Mouse (Mus musculus) right cerebral cortex, postnatal 36 days (tissue): ENCODE data around the gene Ifna1.

Experiments
- DNase-seq, 2 experiments: peaks; one replicate each; pipeline ENCODE4 v3.0.0; 2022; ENCODE audit warnings: low spot score in 2 of 2, mixed read lengths in 1 of 2

The Ifna1 gene

GRCm38 (mm10) chr4:88872691-88873090, 22.8 kb downstream of the Ifna1 start:
- DNase-seq: no peak

DNA sequence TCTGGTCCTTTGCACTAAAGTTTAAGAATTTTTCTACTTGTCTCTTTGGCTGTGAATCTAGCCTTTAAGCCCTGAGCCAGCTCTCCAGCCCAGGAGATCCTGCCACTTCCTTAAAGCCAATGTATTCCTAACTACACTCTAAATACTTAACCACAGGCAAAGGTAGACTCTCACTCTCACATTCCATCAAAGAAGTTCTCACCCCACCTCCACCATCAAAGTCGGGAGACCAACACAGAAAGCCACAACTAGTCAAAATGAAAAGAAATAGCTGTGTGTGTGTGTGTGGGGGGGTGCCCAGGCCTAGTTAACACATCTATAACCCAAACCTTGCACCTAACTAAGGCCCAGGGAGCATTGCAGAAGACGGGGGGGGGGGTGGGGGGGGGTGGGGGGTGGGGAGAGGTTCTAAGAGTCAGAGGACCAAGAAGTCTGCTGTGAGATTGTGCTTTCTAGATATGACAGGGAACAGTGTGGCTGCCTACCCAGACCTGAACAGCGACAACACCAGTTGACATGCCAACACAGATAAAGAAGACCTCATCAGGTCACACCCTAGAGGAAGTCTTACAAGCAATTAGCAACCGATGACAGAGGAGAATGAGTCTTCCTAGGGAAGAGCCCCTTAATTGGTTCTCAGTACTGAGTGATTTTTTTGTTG, 25.7 kb downstream of the Ifna1 start:
- DNase-seq: no peak

DNA sequence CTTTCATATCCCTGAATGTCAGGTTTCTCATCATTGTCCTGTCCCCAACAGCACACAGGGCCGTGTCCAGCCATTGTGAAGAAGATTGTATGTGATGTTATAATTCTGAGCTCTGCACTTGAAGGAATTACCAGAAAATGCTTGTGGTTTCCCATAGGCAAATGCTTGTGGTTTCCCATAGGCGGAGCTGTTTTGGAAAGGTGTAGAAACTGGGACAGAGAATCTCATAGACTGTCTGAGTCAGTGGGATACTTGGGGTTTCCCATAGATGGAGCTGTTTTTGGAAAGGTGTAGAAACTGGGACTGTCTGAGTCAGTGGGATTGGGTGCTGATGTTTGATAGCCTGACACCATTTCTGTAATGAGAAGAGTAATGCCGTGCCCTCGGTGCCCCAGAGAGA, 26.6 kb downstream of the Ifna1 start:
- DNase-seq: no peak

- no peak for DNase-seq
Observed at GRCm38 (mm10) chr4:88878246-88878645, 28.4 kb downstream of the Ifna1 start.

GRCm38 (mm10) chr4:88878772-88879171, 28.9 kb downstream of the Ifna1 start:
- no peak for DNase-seq

- DNase-seq: no peak
Observed at GRCm38 (mm10) chr4:88880101-88880500, 30.2 kb downstream of the Ifna1 start, which contains the start of gene Ifne. TSS of gene Ifne (minus strand) at chr4:88880201.

DNA sequence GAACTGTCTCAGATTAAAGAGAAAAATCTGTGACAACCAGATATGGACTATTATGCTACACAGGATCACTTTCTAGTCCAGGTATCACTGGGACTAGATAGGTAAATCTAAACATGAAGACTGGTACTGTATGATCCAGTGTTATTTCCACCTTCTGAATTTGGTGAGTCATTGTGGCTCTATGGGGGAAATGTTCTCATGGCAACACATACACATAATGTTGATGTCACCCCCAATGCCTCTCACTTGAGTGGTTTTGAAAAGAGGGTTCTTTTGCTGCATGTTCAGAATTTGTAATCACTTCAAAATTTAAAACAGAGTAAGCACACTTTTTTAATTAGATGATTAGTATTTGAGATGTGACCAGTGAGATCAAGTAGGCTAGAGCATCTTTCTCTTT, 38.3 kb downstream of the Ifna1 start:
- no peak for DNase-seq

DNA sequence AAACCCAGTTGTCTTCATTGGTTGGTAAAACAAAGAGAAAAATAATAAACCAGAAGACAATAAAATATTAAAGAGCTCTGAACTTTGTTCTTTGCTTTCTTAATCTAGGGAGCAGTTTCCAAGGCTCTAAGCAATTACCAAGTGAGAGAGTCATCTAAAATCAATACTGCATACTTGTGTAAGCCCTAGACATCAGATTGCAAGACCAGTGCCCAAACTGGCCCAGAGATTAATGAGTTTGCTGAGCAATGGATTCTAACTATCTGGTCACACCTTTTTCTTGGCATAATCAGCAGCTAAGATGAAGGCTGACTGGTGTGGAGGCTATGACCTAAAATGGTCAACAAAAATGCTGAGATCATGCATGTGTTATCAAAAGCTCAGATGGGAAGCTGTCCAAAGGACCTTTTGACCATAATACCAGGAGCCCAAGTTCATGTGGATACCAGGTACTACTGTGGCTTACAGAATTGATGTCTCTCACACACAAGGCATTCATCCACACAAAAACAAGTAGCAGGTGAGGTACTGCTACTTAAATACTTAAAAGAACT, 43.4 kb downstream of the Ifna1 start:
- DNase-seq: no peak
